Mouse (Mus musculus) cerebellum, adult 2 months (tissue): ENCODE results near the gene Mki67. TPM values are rescaled to one million over a fixed set of nuclear protein-coding genes. Genes with fewer than 3 reads are reported as not detected.
A peak's percentile ranks its signal among the peaks of the same experiment; 100 is the strongest.
"Not testable (repeated sequence)": the region's sequence is repeated elsewhere in the genome, so short reads cannot be mapped to it uniquely, and the experiment has no call there.

Source experiments
- DNase-seq, 2 experiments: peaks; one replicate each; pipeline ENCODE4 v3.0.0; 2021
- H3K27ac ChIP-seq: fragments of 200-500 bp; 2 replicates; pipeline ENCODE4 v1.5.1; 2012; ENCODE audit warnings: low read length, control low read depth, inconsistent platforms; ENCODE audit not compliant: insufficient read depth
- H3K27me3 ChIP-seq: fragments of 200-500 bp; 2 replicates; pipeline ENCODE4 v1.6.1; 2012; ENCODE audit warnings: inconsistent platforms, mild to moderate bottlenecking, low read length, moderate library complexity; ENCODE audit not compliant: control insufficient read depth, insufficient read depth
- H3K4me1 ChIP-seq: fragments of 200-500 bp; 2 replicates; pipeline ENCODE4 v1.6.1; 2011; ENCODE audit warnings: low read length; ENCODE audit not compliant: control insufficient read depth, insufficient read depth
- H3K4me3 ChIP-seq: fragments of 200-500 bp; replicated peaks from 2 replicates; pipeline ENCODE3; 2011; ENCODE audit warnings: mild to moderate bottlenecking, low read depth, low read length, control low read depth; ENCODE audit not compliant: insufficient read depth
- CTCF ChIP-seq: fragments of 200-500 bp; IDR thresholded peaks from 2 replicates; pipeline ENCODE4 v1.5.1; 2011; ENCODE audit warnings: low read depth, mild to moderate bottlenecking, control low read depth, low read length, moderate library complexity, borderline replicate concordance; ENCODE audit not compliant: insufficient read depth
- POLR2A ChIP-seq: fragments of 200-500 bp; IDR thresholded peaks from 2 replicates; pipeline ENCODE4 v1.6.1; 2011; ENCODE audit warnings: low read length, control low read depth, borderline replicate concordance; ENCODE audit not compliant: insufficient read depth
- WGBS: fragments of 180-500 bp; shearing (Covaris S2); methylation state at CpG from one replicate; pipeline ENCODE4 v1.1.7; 2018; 5-methylcytosine and 5-hydroxymethylcytosine counted together
- polyA plus RNA-seq: library from polyadenylated mRNA; depleted of rRNA; stranded (reverse); fragments of >200 nt; gene quantifications from 2 replicates; pipeline ENCODE4 v1.2.3, GENCODE M21; 2012

Mki67 gene
- polyA plus RNA-seq, 1 experiment: 0.10 TPM

DNA sequence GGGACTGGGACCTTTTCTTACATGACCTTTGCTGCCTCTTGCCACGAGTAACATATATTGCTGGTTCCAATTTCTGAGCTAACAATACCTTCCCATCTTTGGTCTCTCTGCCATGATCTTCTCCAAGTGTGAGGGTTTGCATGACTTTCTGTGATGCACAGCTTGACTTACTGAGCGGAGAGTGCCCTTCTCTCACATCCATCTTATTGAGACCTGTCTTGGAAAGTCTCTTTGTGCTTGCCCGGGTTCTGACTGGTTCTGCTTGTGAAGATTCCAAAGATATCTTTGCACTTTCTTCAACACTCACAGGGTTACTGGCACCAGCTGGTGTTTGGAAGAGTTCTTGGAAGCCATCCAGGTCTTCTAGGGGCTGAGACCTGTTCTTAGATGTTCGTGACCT, 20.0 kb downstream of the Mki67 start:
- Histone ChIP-seq H3K4me1 (no peaks in the 10 kb centered on the region; the same call in 1 of the 2 replicates), H3K27me3 (no peaks in the 10 kb centered on the region), H3K27ac (no peak overlapping the region), H3K4me3 (no peak overlapping the region)
- WGBS: 58% methylated on average over 4 of the region's 4 CpGs
- DNase-seq: no peak
- TF ChIP-seq POLR2A: no peak
- no peak for TF ChIP-seq CTCF

DNA sequence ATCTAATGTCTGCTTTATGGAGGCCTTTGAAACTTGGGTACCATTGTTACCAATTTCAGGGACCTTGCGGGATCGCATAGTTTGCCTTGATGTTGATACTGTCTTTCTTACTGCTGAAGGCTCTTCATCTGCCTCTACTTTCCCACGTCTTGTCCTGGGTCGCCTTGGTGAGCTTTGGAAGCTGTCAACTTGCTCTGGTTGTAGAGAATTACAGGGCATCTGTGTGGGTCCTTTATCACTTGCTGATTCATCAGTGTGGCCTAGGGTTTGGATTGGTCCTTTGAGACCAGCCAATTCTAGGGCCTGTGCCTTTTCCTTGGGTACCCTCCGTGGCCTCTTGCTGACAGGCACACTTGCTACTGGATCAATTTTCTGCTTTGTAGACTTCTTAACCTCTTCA, 21.4 kb downstream of the Mki67 start:
- TF ChIP-seq CTCF (no peak), POLR2A (no peak)
- Histone ChIP-seq H3K4me1 (no peaks in the 10 kb centered on the region; the same call in 1 of the 2 replicates), H3K27me3 (no peaks in the 10 kb centered on the region), H3K4me3 (no peak overlapping the region), H3K27ac (no peak overlapping the region)
- 93% methylated on average over 5 of the region's 5 CpGs for WGBS
- DNase-seq: no peak

DNA sequence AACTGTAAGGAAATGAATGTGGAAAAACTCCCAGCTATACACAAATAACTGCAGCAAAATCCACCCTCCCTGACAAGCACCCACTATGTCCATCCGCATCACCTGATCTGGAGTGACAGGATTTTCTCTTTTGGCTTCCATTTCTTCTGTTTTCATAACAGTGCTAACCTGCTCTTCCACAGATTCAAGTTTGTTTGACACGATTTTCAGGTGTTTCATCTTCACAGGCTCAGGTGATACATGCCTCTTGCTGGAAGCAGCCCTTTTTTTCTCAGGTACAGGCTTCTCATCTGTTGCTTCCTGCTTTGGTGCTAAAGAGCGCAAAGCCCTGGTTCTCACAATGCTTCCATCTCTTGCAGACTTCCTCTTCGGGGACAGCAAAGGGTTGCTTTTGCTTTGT, 22.0 kb downstream of the Mki67 start:
- Histone ChIP-seq H3K4me3 (no peak overlapping the region), H3K27me3 (no peaks in the 10 kb centered on the region), H3K27ac (no peak overlapping the region), H3K4me1 (no peaks in the 10 kb centered on the region; the same call in 1 of the 2 replicates)
- WGBS: 96% methylated on average over 4 of the region's 4 CpGs
- TF ChIP-seq POLR2A: no peak
- TF ChIP-seq CTCF: no peak
- no peak for DNase-seq

DNA sequence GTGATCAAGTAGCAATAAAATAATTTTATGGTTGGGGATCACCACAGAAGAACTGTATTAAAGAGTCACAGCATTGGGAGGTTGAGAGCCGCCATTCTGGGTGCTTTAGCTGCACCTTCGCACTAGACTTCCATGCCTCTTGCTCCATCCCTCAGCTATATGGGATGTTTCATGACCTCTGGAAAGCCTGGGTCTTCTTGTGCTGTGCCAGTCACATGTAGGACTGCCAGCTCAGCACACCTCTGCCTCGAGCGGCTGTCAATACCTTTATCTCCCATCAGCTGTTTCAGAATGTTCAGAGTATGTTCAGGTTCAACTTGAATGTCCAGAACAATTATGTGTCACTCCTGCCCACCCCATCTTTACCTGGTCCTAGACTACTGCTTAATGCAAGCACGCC, 24.2 kb downstream of the Mki67 start:
- no peak for DNase-seq

GRCm38 (mm10) chr7:135689396-135689795, 26.8 kb downstream of the Mki67 start:
- no peaks in the 10 kb centered on the region for H3K4me1 ChIP-seq
- TF ChIP-seq POLR2A: no peak
- no peak for TF ChIP-seq CTCF
- H3K27ac ChIP-seq: no peak overlapping the region
- no peak overlapping the region for H3K4me3 ChIP-seq
- H3K27me3 ChIP-seq: no peaks in the 10 kb centered on the region
- no peak for DNase-seq
- WGBS: 93% methylated on average over 7 of the region's 7 CpGs

More for the DNA sequence above, 24.2 kb downstream of the Mki67 start:
- no peak for TF ChIP-seq CTCF
- no peak for TF ChIP-seq POLR2A
- Histone ChIP-seq H3K27me3 (no peaks in the 10 kb centered on the region), H3K4me1 (no peaks in the 10 kb centered on the region; the same call in 1 of the 2 replicates), H3K27ac (no peak overlapping the region), H3K4me3 (no peak overlapping the region)
- WGBS: 96% methylated on average over 5 of the region's 5 CpGs

DNA sequence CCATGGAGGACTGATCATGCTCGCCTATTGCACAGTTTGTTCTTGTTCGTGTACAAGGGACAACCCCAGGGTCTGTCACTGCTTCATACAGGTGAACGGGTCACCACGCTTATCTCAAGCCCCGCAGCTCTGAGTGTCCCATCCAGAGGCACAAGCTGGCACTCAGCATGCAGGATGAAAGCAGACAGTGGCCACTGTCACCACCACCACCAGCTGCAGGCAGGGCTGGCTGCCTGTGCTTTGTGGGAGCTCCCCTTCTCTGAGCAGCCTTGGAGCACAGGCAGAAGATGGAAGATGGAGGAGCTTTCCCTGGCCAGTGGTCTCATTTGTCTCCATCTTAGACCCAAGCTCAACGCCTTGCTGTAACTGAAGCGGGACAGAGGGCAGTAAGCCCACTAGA, 31.2 kb downstream of the Mki67 start:
- Histone ChIP-seq H3K4me3 (no peak overlapping the region), H3K27me3 (no peaks in the 10 kb centered on the region), H3K4me1 (no peaks in the 10 kb centered on the region), H3K27ac (no peak overlapping the region)
- 81% methylated on average over 7 of the region's 7 CpGs for WGBS
- no peak for DNase-seq
- no peak for TF ChIP-seq POLR2A
- TF ChIP-seq CTCF: no peak

GRCm38 (mm10) chr7:135684098-135684497, 32.1 kb downstream of the Mki67 start:
- not testable (repeated sequence) for H3K27me3 ChIP-seq, H3K4me1 ChIP-seq, DNase-seq, H3K27ac ChIP-seq, H3K4me3 ChIP-seq
- 41% methylated on average over 4 of the region's 4 CpGs for WGBS

DNA sequence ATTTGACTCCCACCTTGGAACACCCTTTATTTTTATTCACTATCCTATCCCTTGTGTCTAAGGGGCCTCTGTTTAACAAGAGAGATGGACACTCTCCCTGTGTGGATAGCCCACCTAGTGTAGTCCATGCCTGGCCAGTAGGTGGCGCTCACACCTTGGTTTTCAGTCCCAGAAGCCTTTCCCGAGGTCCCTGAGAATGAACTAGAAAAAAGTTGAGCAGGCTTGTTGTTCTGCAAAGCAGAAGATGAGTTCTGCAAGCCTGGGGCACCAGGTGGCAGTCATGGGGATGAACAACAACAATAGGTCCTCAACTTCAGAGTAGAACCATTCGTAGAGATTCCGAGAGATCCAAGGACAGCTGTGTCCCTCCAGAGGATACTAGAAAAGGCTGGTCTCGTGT, 35.8 kb downstream of the Mki67 start:
- H3K4me1 ChIP-seq: no peaks in the 10 kb centered on the region
- peak; percentile 38; the same call in 1 of the 2 replicates for TF ChIP-seq CTCF
- no peak for TF ChIP-seq POLR2A
- no peak overlapping the region for H3K27ac ChIP-seq
- no peak for DNase-seq
- 69% methylated on average over 5 of the region's 5 CpGs for WGBS
- H3K4me3 ChIP-seq: no peak overlapping the region
- H3K27me3 ChIP-seq: no peaks in the 10 kb centered on the region
